Mouse (Mus musculus) hindbrain, embryonic 12.5 days (tissue): ENCODE results near the gene 2200002J24Rik. TPM values are rescaled to one million over a fixed set of nuclear protein-coding genes. Genes with fewer than 3 reads are reported as not detected.

Source experiments
- ATAC-seq: fragments of 200-750 bp; cut with Nextera tagmentation; 2 replicates; pipeline ENCODE4 v1.8.0; 2017; ENCODE audit warnings: moderate TSS enrichment; ENCODE audit not compliant: low FRiP score
- H3K27ac ChIP-seq: fragments of 300-500 bp; sonication (generic); 2 replicates; pipeline ENCODE4 v1.5.1; 2016; ENCODE audit warnings: mild to moderate bottlenecking
- H3K27me3 ChIP-seq: fragments of 300-500 bp; sonication (generic); 2 replicates; pipeline ENCODE4 v1.6.1; 2016; ENCODE audit warnings: mild to moderate bottlenecking
- H3K36me3 ChIP-seq: fragments of 300-500 bp; sonication (generic); 2 replicates; pipeline ENCODE4 v1.6.1; 2016; ENCODE audit warnings: mild to moderate bottlenecking
- H3K4me1 ChIP-seq: fragments of 300-500 bp; sonication (generic); 2 replicates; pipeline ENCODE4 v1.6.1; 2016
- H3K4me2 ChIP-seq: fragments of 300-500 bp; sonication (generic); replicated peaks from 2 replicates; pipeline ENCODE4 v1.6.1; 2016; ENCODE audit warnings: mild to moderate bottlenecking
- H3K4me3 ChIP-seq: fragments of 300-500 bp; sonication (generic); 2 replicates; pipeline ENCODE4 v1.5.1; 2016; ENCODE audit warnings: mild to moderate bottlenecking
- H3K9ac ChIP-seq: fragments of 300-500 bp; sonication (generic); 2 replicates; pipeline ENCODE4 v1.6.1; 2016; ENCODE audit warnings: mild to moderate bottlenecking, moderate library complexity
- H3K9me3 ChIP-seq: fragments of 300-500 bp; sonication (generic); replicated peaks from 2 replicates; pipeline ENCODE4 v1.6.1; 2016; ENCODE audit warnings: mild to moderate bottlenecking
- WGBS: fragments of 180-500 bp; shearing (Covaris S2); methylation state at CpG from one replicate; pipeline ENCODE4 v1.1.7; 2016; 5-methylcytosine and 5-hydroxymethylcytosine counted together
- polyA plus RNA-seq: library from polyadenylated mRNA; unstranded; fragments of >200 nt; fragmentation: Nextera tagmentation; extraction: Ambion mirVana; gene quantifications from 2 replicates; pipeline ENCODE4 v1.2.1, GENCODE M21; 2016

Gene 2200002J24Rik
- polyA plus RNA-seq, 1 experiment from 2014 or later: not detected

DNA sequence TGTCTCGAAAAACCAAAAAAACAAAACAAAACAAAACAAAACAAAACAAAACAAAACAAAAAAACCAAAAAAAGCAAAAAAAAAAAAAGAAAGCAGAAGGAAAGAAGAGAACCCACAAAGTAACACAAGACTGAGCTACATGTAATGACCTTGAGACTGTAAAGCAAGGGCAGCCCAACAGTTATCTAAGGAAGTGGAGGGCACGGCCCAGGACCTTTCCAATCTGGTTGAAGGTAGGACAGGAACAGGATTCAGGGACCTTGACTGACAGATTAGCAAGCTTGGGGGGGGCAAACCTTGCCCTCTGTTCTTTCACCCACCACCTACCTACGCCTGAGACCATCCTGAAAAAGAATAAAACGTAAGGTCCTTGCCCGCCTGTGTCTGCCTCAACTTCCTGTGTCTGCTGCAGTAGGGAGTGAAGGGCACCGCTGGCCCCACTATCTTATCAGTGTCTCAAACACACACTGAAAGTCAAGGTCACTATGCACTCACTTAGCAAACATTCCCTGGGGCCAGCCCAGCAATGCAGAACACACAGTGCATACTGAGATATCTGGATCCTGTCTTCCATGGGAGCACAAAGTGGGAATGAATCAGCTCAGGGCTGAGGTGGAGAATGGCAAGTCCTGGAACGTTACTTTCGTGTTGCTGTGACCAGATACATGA is 7.6 kb downstream of the 2200002J24Rik start:
- 82% methylated on average over 8 of the region's 8 CpGs for WGBS
- H3K4me2 ChIP-seq: no peak overlapping the region

GRCm38 (mm10) chr7:30707441-30707840 is 8.7 kb downstream of the 2200002J24Rik start:
- Histone ChIP-seq H3K4me3 (no peak overlapping the region), H3K9ac (no peak overlapping the region), H3K36me3 (no peaks in the 10 kb centered on the region), H3K4me1 (no peaks in the 10 kb centered on the region), H3K9me3 (no peaks in the 10 kb centered on the region), H3K4me2 (no peak overlapping the region), H3K27ac (no peak overlapping the region), H3K27me3 (peaks cover 5% of the 10 kb centered on the region; the same call in 1 of the 2 replicates)
- 95% methylated on average over 1 of the region's 1 CpGs for WGBS
- no peak for ATAC-seq

More for the DNA sequence above, 7.6 kb downstream of the 2200002J24Rik start:
- Histone ChIP-seq H3K4me1 (no peaks in the 10 kb centered on the region), H3K27ac (no peak overlapping the region), H3K4me3 (no peak overlapping the region), H3K9me3 (no peaks in the 10 kb centered on the region), H3K9ac (no peak overlapping the region), H3K27me3 (0 out of 2 replicates have a peak, but pooled peaks cover 3% of the 10 kb centered on the region), H3K36me3 (no peaks in the 10 kb centered on the region)
- ATAC-seq: no peak

DNA sequence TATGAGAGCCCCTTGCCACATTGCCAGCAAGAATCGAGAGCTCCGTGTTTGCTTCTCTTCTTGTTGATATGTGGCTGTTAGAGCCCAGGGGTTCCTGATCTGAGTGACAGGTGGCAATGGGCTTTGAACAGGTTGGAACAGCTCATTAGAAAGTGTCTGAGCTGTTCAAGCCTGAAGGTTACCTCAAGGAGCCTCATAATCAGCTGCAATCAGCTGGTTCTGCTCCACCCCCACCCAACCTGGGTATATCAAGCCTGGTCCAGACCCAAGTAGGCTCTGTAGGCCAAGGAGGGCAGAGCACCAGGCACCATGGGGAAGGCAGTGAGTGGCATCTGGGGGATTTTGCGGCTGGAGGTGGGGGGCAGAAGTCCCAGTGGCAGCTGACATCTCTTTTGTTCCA is 13.2 kb downstream of the 2200002J24Rik start, which contains the start of gene Atp4a:
TSS of gene Atp4a (plus strand) at position 268 of the 400 bp plus-strand sequence.
- no peak within 1 kb of the TSS for H3K4me2 ChIP-seq
- peaks cover 30% of the 10 kb centered on the region for H3K27me3 ChIP-seq
- peaks cover 1% of the 10 kb centered on the region for H3K4me1 ChIP-seq
- ATAC-seq: no peak
- no peak within 1 kb of the TSS for H3K4me3 ChIP-seq
- no peak within 1 kb of the TSS for H3K9ac ChIP-seq
- 81% methylated on average over 3 of the region's 3 CpGs for WGBS
- H3K27ac ChIP-seq: no peak within 1 kb of the TSS
- no peaks in the 10 kb centered on the region for H3K36me3 ChIP-seq
- H3K9me3 ChIP-seq: no peaks in the 10 kb centered on the region

GRCm38 (mm10) chr7:30717006-30717715 is 18.4 kb downstream of the 2200002J24Rik start:
- WGBS: 2% methylated on average over 43 of the region's 43 CpGs
- H3K9ac ChIP-seq: peak overlapping the region; percentile 27; the same call in 1 of the 2 replicates
- peak overlapping the region; percentile 29 for H3K4me3 ChIP-seq
- H3K4me2 ChIP-seq: peak overlapping the region; percentile 53
- peak; percentile 90 for ATAC-seq
- H3K9me3 ChIP-seq: no peaks in the 10 kb centered on the region
- no peak overlapping the region for H3K27ac ChIP-seq
- peaks cover 52% of the 10 kb centered on the region for H3K27me3 ChIP-seq
- H3K36me3 ChIP-seq: no peaks in the 10 kb centered on the region
- H3K4me1 ChIP-seq: peaks cover 13% of the 10 kb centered on the region

DNA sequence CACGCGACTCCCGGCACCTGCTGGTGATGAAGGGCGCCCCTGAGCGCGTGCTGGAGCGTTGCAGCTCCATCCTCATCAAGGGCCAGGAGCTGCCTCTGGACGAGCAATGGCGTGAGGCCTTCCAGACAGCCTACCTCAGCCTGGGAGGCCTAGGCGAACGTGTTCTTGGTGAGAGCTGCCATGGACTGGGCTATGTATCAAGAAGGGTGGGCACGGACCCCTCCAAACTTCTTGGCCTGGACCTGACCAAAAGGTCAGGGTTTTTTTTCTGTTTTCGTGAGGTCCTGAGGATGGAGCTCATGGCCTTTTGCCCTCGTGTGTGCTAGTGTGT is 19.0 kb downstream of the 2200002J24Rik start:
- no peak overlapping the region for H3K27ac ChIP-seq
- peak overlapping the region; percentile 53 for H3K4me2 ChIP-seq
- 12% methylated on average over 14 of the region's 14 CpGs for WGBS
- peak overlapping the region; percentile 29 for H3K4me3 ChIP-seq
- no peaks in the 10 kb centered on the region for H3K9me3 ChIP-seq
- H3K36me3 ChIP-seq: no peaks in the 10 kb centered on the region
- H3K4me1 ChIP-seq: peaks cover 13% of the 10 kb centered on the region
- H3K9ac ChIP-seq: peak overlapping the region; percentile 27; the same call in 1 of the 2 replicates
- peaks cover 49% of the 10 kb centered on the region for H3K27me3 ChIP-seq
- no peak; the same call in 1 of the 2 replicates for ATAC-seq

GRCm38 (mm10) chr7:30719669-30720068 is 20.9 kb downstream of the 2200002J24Rik start:
- Histone ChIP-seq H3K27me3 (peaks cover 48% of the 10 kb centered on the region), H3K4me3 (no peak overlapping the region), H3K27ac (no peak overlapping the region), H3K4me1 (peaks cover 13% of the 10 kb centered on the region), H3K9me3 (no peaks in the 10 kb centered on the region), H3K36me3 (no peaks in the 10 kb centered on the region), H3K4me2 (no peak overlapping the region), H3K9ac (no peak overlapping the region)
- no peak for ATAC-seq
- WGBS: 92% methylated on average over 5 of the region's 5 CpGs

DNA sequence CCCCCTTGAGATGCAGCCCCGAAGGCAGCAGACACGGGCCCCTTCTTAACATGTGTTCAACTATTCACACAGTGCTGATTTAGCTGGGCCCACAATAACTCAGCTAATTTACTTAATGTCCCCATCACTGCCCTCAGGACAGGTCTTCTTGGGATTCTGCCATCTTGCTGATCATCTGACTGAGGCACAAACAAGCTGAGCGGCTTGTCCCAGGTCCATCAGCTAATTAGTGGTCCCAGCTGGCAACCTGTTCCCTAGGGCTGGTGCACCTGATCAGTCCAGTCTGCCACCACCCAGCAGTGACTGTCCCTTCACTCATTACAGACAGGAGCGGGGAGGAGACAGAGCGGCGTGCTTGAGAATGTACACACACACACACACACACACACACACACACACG is 22.6 kb downstream of the 2200002J24Rik start:
- peaks cover 5% of the 10 kb centered on the region; the same call in 1 of the 2 replicates for H3K36me3 ChIP-seq
- no peak overlapping the region for H3K4me3 ChIP-seq
- H3K9ac ChIP-seq: no peak overlapping the region
- no peak overlapping the region for H3K27ac ChIP-seq
- no peak for ATAC-seq
- H3K4me2 ChIP-seq: no peak overlapping the region
- WGBS: 65% methylated on average over 7 of the region's 7 CpGs
- no peaks in the 10 kb centered on the region for H3K9me3 ChIP-seq
- peaks cover 13% of the 10 kb centered on the region for H3K4me1 ChIP-seq
- H3K27me3 ChIP-seq: peaks cover 32% of the 10 kb centered on the region; the same call in 1 of the 2 replicates

DNA sequence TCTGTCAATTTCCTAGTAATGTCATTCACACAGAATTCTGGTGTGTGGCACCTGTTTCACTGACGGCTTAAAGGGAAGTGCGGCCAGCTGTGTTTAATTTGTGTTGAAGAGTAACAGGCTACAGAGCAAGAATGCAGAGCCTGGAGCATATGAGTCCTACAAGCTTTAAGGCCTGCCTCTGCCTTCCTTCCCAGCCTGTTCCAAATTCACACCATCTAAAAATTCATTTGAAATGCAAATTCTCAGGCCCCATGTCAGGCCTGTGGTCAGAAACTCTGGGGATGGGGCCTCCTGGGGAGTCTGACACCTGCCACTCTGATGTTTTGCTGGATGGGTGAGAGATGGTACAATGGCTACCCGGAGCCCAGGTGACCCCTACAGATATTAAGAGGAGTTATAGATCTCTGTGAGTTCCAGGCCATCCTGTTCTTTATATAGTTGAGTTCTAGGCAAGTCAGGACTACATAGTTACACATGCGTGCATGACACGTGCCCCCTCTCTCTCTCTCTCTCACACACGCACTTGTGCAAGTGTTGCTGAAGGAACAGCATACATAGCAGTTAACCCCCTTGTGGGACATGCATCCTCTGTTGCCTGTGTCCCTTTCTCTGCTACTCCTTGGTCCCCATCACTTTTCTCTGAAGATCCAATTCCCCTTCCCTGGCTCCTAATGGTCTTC is 24.7 kb downstream of the 2200002J24Rik start:
- 72% methylated on average over 6 of the region's 6 CpGs for WGBS
- no peak for ATAC-seq
- Histone ChIP-seq H3K4me3 (no peak overlapping the region), H3K4me2 (no peak overlapping the region), H3K9ac (no peak overlapping the region), H3K9me3 (no peaks in the 10 kb centered on the region), H3K36me3 (peaks cover 18% of the 10 kb centered on the region; the same call in 1 of the 2 replicates), H3K27ac (no peak overlapping the region), H3K27me3 (peaks cover 11% of the 10 kb centered on the region; the same call in 1 of the 2 replicates), H3K4me1 (peaks cover 11% of the 10 kb centered on the region)

- Histone ChIP-seq H3K36me3 (peaks cover 31% of the 10 kb centered on the region), H3K9me3 (no peaks in the 10 kb centered on the region), H3K4me3 (peak overlapping the region; percentile 63), H3K9ac (peak overlapping the region; percentile 83; the same call in 1 of the 2 replicates), H3K27me3 (no peaks in the 10 kb centered on the region), H3K4me1 (peaks cover 28% of the 10 kb centered on the region), H3K4me2 (peak overlapping the region; percentile 71), H3K27ac (no peak overlapping the region)
- WGBS: 91% methylated on average over 6 of the region's 6 CpGs
- no peak for ATAC-seq
Observed at GRCm38 (mm10) chr7:30728214-30728613, 29.5 kb downstream of the 2200002J24Rik start.

DNA sequence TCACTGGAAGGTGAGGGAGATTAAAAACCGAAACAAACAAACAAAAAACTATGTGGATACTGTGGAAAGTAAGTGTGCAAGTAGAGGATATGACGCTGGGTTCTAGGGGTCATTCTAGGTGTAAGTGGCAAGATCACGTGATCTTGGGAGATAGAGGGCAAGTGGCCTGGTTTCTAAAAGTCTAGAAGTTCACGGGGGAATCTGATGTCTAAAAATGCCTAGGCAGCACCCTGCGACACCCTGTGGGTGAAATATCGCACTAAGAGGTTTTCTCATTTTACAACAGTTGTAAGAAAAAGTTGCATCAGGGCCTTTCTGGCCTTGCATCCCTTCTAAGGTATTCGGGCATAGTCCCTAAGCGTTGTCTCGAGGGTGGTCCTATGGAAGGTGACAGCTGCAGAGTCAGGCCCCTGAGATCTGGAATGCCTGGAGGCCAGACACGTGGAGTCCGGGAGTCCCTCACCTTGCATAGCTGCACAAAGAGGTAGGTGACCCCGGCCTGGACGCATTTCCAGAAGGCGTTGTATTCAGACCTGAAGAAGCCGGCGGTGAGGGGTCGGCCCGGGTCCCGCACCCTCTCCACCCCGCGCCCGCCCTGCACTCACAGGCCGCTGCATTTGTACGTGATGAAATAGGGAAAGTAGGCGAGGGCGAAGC is 30.1 kb downstream of the 2200002J24Rik start:
- Histone ChIP-seq H3K4me3 (peak overlapping the region; percentile 63), H3K9ac (peak overlapping the region; percentile 83), H3K4me2 (peak overlapping the region; percentile 71), H3K4me1 (peaks cover 28% of the 10 kb centered on the region), H3K9me3 (no peaks in the 10 kb centered on the region), H3K27me3 (no peaks in the 10 kb centered on the region), H3K36me3 (peaks cover 38% of the 10 kb centered on the region), H3K27ac (peak overlapping the region; percentile 94)
- peak; percentile 55 for ATAC-seq
- 8% methylated on average over 26 of the region's 26 CpGs for WGBS

DNA sequence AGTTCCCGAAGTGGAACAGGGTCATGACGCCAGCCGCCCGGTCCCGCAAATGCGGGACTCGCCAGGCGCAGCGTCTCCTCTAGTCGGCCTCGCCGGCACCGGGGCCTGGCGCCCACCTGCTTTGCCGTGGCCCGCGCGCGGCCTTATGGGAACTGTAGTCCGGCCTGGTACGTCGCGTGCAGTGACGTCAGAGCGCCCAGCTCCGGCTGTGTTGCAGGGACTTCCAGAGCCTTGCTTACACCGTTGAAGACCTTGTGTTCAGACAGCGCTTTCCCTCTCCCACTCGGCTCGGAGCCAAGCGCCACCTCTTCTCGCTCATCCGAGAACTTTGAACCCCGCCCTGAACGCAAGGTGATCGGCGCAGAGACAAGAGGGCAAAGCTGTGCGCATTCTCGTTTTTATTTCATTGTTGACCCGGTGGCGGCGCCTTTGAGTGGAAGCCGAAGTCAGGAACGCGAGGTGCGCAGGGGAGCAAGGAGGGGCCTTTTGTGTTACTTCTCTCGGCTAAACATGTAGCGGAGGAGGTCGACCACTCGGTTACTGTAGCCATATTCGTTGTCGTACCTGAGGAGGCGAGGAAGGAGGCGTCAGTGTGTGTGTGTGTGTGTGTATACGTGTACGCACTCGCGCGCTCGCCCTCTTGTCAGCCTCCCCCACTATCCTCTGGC is 30.8 kb downstream of the 2200002J24Rik start, which contains the start of gene Tmem147:
TSS of gene Tmem147 (minus strand) at position 145 of the 668 bp plus-strand sequence.
- Histone ChIP-seq H3K27me3 (no peaks in the 10 kb centered on the region), H3K4me3 (peak within 1 kb of the TSS; percentile 63), H3K27ac (peak within 1 kb of the TSS; percentile 94), H3K9ac (peak within 1 kb of the TSS; percentile 83), H3K36me3 (peaks cover 45% of the 10 kb centered on the region), H3K9me3 (no peaks in the 10 kb centered on the region), H3K4me1 (peaks cover 28% of the 10 kb centered on the region), H3K4me2 (peak within 1 kb of the TSS; percentile 71)
- peak; percentile 97 for ATAC-seq
- under 1% methylated on average over 60 of the region's 60 CpGs for WGBS
